Mouse (Mus musculus): Measurements from ENCODE around the gene Smc6. TPM values are rescaled to one million over a fixed set of nuclear protein-coding genes. Genes with fewer than 3 reads are reported as not detected.

Gene Smc6
- polyA plus RNA-seq, 1 experiment, result 63.3 TPM

GRCm38 (mm10) chr12:11367099-11367765 is 101.5 kb downstream of the Smc6 start:
- 0 out of 2 replicates have a peak, but pooled peaks cover 3% of the 10 kb centered on the region for H3K4me1 ChIP-seq (ENCODE audit: control insufficient read depth, insufficient read depth, low read length)
- no peak overlapping the region for H3K27ac ChIP-seq (ENCODE audit: insufficient read depth, low read depth, low read length)
- no peak overlapping the region for H3K4me3 ChIP-seq (ENCODE audit: insufficient read depth, low read length)
- no peak for TF ChIP-seq POLR2A (IDR thresholded peaks at IDR 0.05; ENCODE audit: borderline replicate concordance, low read depth, low read length)
- TF ChIP-seq CTCF (IDR thresholded peaks at IDR 0.05; ENCODE audit: low read depth, low read length), result no peak

Other genes with a start within 250 kb of the Smc6 start
- not detected in 2 replicates for gene Kcns3, start 114.8 kb upstream of the Smc6 start, polyA plus RNA-seq (2012; ENCODE audit: insufficient read depth, insufficient read length, missing spikeins)
- gene Msgn1, start 56.9 kb upstream of the Smc6 start, polyA plus RNA-seq (2012; ENCODE audit: insufficient read depth, insufficient read length, missing spikeins), result not detected in 2 replicates
- gene Gen1, start 85 bp upstream of the Smc6 start, polyA plus RNA-seq (2012; ENCODE audit: insufficient read depth, insufficient read length, missing spikeins), result 8.0 and 10.0 TPM in 2 replicates
- not detected in 2 replicates for gene Vsnl1, start 170.7 kb downstream of the Smc6 start, polyA plus RNA-seq (2012; ENCODE audit: insufficient read depth, insufficient read length, missing spikeins)
- not detected in 2 replicates for gene Rad51ap2, start 190.2 kb downstream of the Smc6 start, polyA plus RNA-seq (2012; ENCODE audit: insufficient read depth, insufficient read length, missing spikeins)

All from bone marrow macrophage, adult 2 months (primary cell).